Mouse (Mus musculus): ENCODE data around the gene Arhgef25. TPM values are rescaled to one million over a fixed set of nuclear protein-coding genes. Genes with fewer than 3 reads are reported as not detected.

The Arhgef25 gene
- polyA plus RNA-seq, 1 experiment from 2014 or later = 2.6 TPM

- Histone ChIP-seq H3K27me3 (ENCODE audit: insufficient read depth, low read length) (peaks cover 31% of the 10 kb centered on the region), H3K4me3 (ENCODE audit: low read depth, low read length) (no peak overlapping the region), H3K9me3 (ENCODE audit: low read length) (no peaks in the 10 kb centered on the region; the same call in 1 of the 2 replicates), H3K36me3 (replicated peaks; ENCODE audit: insufficient read depth, low read length) (no peaks in the 10 kb centered on the region), H3K4me2 (ENCODE audit: low read depth, low read length) (no peak overlapping the region), H3K27ac (ENCODE audit: low read depth) (peak overlapping the region; percentile 66; the same call in 1 of the 2 replicates), H3K4me1 (ENCODE audit: insufficient read depth) (peaks cover 45% of the 10 kb centered on the region), H3K9ac (replicated peaks) (no peak overlapping the region)
- WGBS (ENCODE audit: insufficient replicate concordance) = 66% methylated on average over 19 of the region's 19 CpGs
- no peak for DNase-seq
- TF ChIP-seq EP300 (IDR thresholded peaks at IDR 0.05; ENCODE audit: low read depth) (no peak), CTCF (IDR thresholded peaks at IDR 0.05; ENCODE audit: low read depth) (no peak)
- ATAC-seq = no peak
These were observed 1.5 kb upstream of the Arhgef25 start for GRCm38 (mm10) chr10:127191191-127192056.

DNA sequence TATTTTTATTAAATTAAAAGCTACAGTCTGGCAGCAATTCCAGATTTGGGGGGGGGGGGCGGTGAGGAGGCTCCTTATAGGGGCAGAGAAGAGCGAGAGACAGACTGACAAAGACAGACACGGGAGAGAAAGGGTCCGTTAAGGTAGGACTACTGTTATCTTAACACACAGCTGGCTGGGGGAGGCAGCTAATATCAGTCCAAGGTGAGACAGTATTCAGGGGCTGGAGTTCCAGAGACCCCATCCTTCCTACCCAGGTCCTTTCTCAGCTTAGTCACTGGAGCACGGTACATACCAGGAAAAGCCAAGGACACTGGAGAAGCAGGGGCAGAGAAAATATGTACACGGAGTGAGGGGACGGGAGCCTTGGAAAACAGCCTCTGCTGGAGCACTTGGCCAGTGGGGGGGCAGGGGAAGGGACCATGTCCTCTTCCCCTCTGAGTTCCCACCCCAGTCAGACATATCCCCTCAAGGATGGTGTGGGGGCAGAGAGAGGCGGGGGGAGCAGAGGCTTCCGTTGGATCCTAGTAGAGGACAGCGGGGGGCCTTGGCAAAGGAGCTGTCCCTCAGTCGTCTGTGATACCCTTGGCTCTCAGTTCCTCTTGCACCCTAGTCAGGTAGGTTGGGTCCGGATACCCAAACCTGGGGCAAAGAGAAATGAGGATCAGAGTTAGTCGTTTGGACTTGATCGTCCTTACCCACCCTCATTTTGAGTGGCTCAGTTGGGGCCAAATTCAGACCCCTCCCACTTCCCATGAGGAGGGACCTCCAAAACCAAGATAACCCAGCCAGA lies 711 bp upstream of the Arhgef25 start:
- H3K27ac ChIP-seq (ENCODE audit: low read depth) = peak overlapping the region; percentile 66
- 45% methylated on average over 14 of the region's 14 CpGs for WGBS (ENCODE audit: insufficient replicate concordance)
- peak overlapping the region; percentile 90 for H3K4me2 ChIP-seq (ENCODE audit: low read depth, low read length)
- no peaks in the 10 kb centered on the region for H3K36me3 ChIP-seq (replicated peaks; ENCODE audit: insufficient read depth, low read length)
- peaks cover 41% of the 10 kb centered on the region for H3K4me1 ChIP-seq (ENCODE audit: insufficient read depth)
- H3K4me3 ChIP-seq (ENCODE audit: low read depth, low read length) = no peak overlapping the region
- H3K9ac ChIP-seq (replicated peaks) = no peak overlapping the region; the same call in 1 of the 2 replicates
- no peak for ATAC-seq
- TF ChIP-seq EP300 (IDR thresholded peaks at IDR 0.05; ENCODE audit: low read depth) (no peak), CTCF (IDR thresholded peaks at IDR 0.05; ENCODE audit: low read depth) (no peak)
- DNase-seq = no peak
- H3K9me3 ChIP-seq (ENCODE audit: low read length) = no peaks in the 10 kb centered on the region; the same call in 1 of the 2 replicates
- H3K27me3 ChIP-seq (ENCODE audit: insufficient read depth, low read length) = peaks cover 31% of the 10 kb centered on the region

- Histone ChIP-seq H3K9me3 (ENCODE audit: low read length) (no peaks in the 10 kb centered on the region; the same call in 1 of the 2 replicates), H3K4me1 (ENCODE audit: insufficient read depth) (peaks cover 32% of the 10 kb centered on the region), H3K9ac (replicated peaks) (peak overlapping the region; percentile 63), H3K4me2 (ENCODE audit: low read depth, low read length) (peak overlapping the region; percentile 90), H3K4me3 (ENCODE audit: low read depth, low read length) (peak overlapping the region; percentile 60), H3K36me3 (replicated peaks; ENCODE audit: insufficient read depth, low read length) (no peaks in the 10 kb centered on the region), H3K27me3 (ENCODE audit: insufficient read depth, low read length) (peaks cover 42% of the 10 kb centered on the region), H3K27ac (ENCODE audit: low read depth) (peak overlapping the region; percentile 66)
- DNase-seq = peak; percentile 59
- 2% methylated on average over 25 of the region's 26 CpGs for WGBS (ENCODE audit: insufficient replicate concordance)
- ATAC-seq = peak; percentile 66
- 0 out of 2 replicates have a peak, but pooled peaks have one; percentile 27 for TF ChIP-seq EP300 (IDR thresholded peaks at IDR 0.05; ENCODE audit: low read depth)
- TF ChIP-seq CTCF (IDR thresholded peaks at IDR 0.05; ENCODE audit: low read depth) = no peak
These were observed 700 bp downstream of the Arhgef25 start for GRCm38 (mm10) chr10:127189116-127189650.

DNA sequence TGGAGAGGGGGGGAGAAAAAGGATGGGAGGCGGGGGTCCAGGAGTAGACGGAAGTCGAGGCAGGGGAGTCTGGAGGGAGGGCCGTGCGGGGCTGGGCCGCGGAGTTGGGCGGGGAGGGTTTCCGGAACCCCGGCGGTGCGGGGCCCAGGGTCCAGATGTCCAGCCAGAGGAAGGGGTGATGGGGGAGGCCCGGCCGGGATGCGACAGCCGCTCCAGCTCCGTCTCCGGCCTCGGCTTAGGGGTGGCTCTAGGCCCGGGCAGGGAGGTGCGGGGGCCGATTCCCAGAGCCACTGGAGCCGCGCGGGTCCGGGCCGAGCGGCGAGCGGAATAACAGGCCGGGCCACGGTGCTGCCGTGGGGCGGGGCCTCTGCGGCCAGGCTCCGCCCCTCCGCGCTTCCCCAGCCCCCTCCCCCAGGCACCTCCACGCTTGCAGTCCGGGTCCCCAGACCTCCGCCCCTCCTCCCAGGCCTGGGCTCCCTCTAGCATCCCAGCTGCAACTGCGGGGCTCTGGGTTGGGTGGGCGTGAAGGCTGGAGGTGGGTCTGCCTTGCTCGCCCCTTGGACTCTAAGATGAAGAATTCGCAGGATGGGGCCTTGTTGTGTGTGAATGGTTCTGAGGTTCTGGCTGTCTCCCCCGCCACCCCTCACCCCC lies 1.3 kb downstream of the Arhgef25 start:
- Histone ChIP-seq H3K36me3 (replicated peaks; ENCODE audit: insufficient read depth, low read length) (no peaks in the 10 kb centered on the region), H3K4me2 (ENCODE audit: low read depth, low read length) (peak overlapping the region; percentile 90), H3K27ac (ENCODE audit: low read depth) (peak overlapping the region; percentile 66), H3K4me1 (ENCODE audit: insufficient read depth) (peaks cover 31% of the 10 kb centered on the region), H3K9ac (replicated peaks) (peak overlapping the region; percentile 63), H3K27me3 (ENCODE audit: insufficient read depth, low read length) (peaks cover 48% of the 10 kb centered on the region), H3K9me3 (ENCODE audit: low read length) (no peaks in the 10 kb centered on the region; the same call in 1 of the 2 replicates), H3K4me3 (ENCODE audit: low read depth, low read length) (peak overlapping the region; percentile 60)
- ATAC-seq (peak; percentile 58), DNase-seq (peak; percentile 62)
- under 1% methylated on average over 43 of the region's 46 CpGs for WGBS (ENCODE audit: insufficient replicate concordance)
- TF ChIP-seq EP300 (IDR thresholded peaks at IDR 0.05; ENCODE audit: low read depth) (no peak), CTCF (IDR thresholded peaks at IDR 0.05; ENCODE audit: low read depth) (no peak)

- DNase-seq = no peak
- peak overlapping the region; percentile 90 for H3K4me2 ChIP-seq (ENCODE audit: low read depth, low read length)
- peaks cover 53% of the 10 kb centered on the region for H3K27me3 ChIP-seq (ENCODE audit: insufficient read depth, low read length)
- WGBS (ENCODE audit: insufficient replicate concordance) = 3% methylated on average over 20 of the region's 21 CpGs
- H3K36me3 ChIP-seq (replicated peaks; ENCODE audit: insufficient read depth, low read length) = no peaks in the 10 kb centered on the region
- no peak for TF ChIP-seq EP300 (IDR thresholded peaks at IDR 0.05; ENCODE audit: low read depth)
- TF ChIP-seq CTCF (IDR thresholded peaks at IDR 0.05; ENCODE audit: low read depth) = no peak
- H3K9me3 ChIP-seq (ENCODE audit: low read length) = no peaks in the 10 kb centered on the region; the same call in 1 of the 2 replicates
- no peak for ATAC-seq
- H3K9ac ChIP-seq (replicated peaks) = peak overlapping the region; percentile 63
- H3K27ac ChIP-seq (ENCODE audit: low read depth) = no peak overlapping the region
- peak overlapping the region; percentile 60 for H3K4me3 ChIP-seq (ENCODE audit: low read depth, low read length)
- peaks cover 31% of the 10 kb centered on the region for H3K4me1 ChIP-seq (ENCODE audit: insufficient read depth)
These were observed 1.8 kb downstream of the Arhgef25 start for GRCm38 (mm10) chr10:127188079-127188453.
